Mouse (Mus musculus): Measurements from ENCODE around the gene Ube2g2. TPM values are rescaled to one million over a fixed set of nuclear protein-coding genes. Genes with fewer than 3 reads are reported as not detected.

The Ube2g2 gene
- 58.8 and 134 TPM in 2 replicates for polyA plus RNA-seq (2012; rRNA removed)

DNA sequence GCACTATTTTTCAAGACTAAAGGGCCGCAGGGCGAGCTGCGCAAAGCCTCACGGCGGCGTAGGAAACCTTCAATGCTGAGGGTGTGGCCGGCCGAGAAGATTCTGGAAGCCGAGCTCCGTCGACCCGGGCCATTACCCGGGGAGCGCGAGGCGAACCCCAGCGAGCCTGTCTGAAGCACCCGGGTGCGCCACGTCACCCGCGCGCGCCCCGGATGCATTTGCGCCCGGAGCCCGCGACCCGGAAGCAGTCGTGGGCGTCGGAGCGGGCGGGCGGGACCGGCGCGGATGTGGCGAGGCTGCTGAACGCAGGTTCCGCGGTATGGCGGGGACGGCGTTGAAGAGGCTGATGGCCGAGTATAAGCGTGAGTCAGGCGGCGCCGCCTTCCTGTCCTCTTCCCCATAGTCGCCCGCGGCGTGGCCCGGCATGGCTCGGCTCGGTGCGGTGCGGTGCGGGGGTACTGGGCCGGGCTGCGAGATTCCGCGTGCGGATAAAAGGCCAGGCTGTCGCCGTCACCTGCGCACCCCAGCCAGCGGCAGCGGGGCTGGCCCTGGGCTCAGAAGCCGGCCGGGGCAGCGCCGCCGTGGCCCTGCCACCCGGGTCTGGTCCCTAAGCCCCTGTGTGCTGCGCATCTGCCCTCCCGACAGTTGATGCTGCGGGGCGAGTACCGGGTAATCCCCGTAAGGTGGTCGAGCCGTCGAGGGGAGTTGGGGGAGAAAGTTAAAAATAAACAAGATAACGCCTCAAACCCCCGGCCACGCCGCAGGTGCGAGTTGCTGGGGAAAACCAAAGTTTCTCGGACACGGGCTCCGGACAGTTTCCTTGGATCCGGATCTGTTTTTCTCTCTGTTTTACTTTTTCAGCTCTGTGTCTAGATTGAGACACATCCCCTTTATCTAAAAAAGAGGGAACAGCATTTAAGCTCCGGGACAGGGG is at the start of gene Ube2g2:
Ube2g2 (plus strand) TSS at position 221 of the 934 bp plus-strand sequence.

DNA sequence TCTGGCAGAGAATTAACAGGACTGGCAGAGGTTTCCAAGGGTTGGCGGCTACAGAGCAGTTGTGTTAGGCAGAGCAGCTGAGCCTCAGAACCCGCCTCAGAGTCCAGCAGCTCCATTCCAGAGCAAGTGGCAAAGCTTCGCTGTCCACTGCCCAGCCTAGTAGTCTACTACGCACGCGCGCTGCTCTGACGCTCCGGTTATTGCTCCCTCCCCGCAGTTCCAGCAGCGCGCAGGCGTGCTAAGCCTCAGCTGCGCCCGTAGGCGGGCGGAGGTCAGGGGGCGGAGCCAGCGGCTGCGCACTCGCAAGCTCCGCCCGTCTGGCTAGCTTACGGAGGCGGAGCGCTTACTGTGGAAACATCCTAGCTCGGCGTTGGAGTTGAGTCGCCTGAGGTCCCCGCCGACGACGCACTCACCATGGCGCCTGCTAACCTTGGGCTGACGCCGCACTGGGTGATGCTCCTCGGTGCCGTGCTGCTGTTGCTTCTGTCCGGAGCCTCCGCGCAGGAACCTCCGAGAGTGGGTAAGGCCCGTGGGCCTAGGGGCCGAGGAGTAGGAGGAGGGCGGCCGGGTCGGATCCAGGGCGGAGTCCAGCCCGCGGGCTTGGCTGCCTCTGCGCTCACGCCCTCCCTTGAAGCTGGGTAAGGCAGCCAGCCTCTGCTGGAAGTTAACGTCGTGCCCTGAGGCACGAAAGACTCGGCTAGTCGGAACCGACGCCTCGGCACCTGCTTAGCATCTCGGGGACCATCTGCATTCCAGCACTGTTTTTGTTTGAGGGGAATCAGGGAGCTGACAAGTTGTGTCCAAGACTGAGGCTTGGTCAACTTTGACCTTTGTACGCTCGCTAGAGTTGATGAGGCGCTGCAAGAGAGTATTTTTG is 40.4 kb upstream of the Ube2g2 start, which contains the start of gene Pttg1ip:
Pttg1ip (plus strand) TSS at position 313 of the 877 bp plus-strand sequence.

DNA sequence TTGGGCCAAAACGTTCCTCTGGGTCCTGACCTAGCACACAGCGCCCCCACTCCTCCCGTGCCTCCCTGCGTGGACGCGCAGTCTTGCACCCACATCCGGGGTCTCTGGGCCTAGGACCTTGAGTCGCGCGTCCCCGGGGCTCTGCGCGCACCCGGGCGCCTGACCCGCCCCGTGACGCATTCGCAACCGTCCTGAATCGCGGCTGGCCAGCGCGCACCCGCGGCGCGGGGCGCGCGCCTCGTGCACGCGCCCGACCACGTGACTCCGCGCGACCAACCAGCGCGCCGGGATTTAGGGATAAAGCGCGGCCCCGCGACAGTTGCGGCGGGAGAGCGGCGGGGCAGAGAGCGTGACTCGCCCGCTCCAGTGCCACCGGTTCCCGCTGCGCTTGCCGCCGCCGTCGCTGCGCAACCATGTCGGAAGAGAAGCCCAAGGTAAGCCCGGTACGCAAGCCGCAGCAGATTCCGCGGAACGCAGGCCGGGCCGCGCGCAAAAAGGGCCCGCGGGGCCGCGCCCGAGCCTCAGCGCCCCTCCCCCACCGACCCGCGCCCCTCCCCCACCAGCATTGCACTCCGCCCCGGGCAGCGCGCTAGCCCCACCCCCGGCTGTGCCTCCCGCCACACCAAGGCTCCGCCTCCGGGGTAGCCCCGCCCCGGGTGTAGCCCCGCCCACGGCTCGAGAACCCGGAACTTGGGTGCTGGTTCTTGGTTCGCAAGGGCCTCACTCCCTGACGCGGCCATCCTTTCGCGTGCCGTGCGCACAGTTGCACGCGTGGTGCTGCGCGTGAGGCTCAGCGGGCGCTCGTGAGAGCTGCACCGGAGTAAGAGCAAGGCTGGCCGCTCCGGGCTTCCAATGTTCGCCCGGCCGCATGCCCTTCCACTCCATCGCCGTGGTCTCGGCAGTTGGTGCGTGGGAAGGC is 15.9 kb upstream of the Ube2g2 start, which contains the start of the genes Sumo3 and Gm49325:
Sumo3 (plus strand) TSS at position 190 of the 919 bp plus-strand sequence.
Gm49325 (plus strand) TSS at position 290 of the 919 bp plus-strand sequence.

DNA sequence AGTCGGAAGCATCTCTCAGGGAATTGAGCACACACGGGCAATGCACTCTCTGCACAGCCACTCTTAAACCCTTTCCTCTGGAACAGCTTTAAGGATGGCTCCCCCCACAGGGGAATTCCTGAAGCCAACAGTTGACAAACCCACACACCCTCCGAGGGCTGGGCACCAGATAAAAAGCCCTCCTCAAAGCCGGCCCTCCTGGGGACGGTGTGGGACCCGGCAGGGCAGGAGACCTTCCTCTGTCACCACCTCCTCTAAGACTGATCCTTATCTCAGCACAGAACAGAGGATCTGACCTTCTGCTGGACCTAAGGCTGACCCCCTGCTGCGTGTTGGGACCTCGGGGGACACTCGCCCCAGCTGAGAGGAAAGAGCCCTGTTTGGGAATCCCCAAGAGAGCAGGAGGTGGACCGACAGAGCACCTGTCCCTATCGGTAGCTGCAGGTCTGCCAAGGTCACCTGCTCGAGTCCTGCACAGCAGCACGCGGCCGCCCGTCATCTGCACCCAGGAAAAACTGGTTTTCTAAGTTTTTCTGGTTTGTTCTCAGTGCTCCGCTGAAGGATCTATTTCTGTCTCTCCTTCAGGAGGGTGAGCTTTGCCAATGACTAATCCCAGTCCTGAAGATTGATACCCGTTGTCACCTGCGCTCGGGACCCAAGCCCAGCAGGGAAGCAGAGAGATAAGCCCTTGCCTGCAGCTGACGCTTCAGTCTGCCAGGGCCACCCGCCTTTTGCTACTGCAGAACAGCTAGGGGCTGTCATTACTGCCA is 64.0 kb downstream of the Ube2g2 start, which contains the start of gene Tspear:
Tspear (plus strand) TSS at position 675 of the 770 bp plus-strand sequence.

DNA sequence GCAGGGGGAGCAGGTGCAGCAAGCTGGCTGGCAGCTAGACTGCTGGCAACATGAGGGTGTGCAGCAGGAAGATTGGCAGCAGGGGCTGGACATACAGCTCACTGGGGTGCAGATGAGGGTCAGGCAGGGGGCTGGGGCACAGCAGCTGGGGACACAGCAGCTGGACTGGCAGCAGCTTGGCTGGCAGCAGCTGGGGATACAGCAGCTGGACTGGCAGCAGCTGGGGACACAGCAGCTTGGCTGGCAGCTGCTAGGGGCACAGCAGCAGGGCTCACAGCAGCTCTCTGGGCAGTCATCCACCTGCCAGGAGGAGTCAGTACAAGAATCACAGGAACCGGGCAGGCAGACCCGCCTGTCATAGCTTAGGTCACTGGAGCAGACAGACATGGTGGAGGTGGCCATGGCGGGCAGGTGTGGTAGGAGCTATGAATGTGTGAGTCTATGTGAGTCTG is 68.3 kb downstream of the Ube2g2 start, which contains the start of gene Gm19402:
Gm19402 (minus strand) TSS at position 402 of the 452 bp plus-strand sequence.

Other genes starting within 250 kb of the Ube2g2 start
- 6.8 and 7.6 TPM in 2 replicates for gene Adarb1, start 204.0 kb upstream of the Ube2g2 start, polyA plus RNA-seq (2012; rRNA removed)
- 35.5 and 67.5 TPM in 2 replicates for gene Fam207a, start 106.5 kb upstream of the Ube2g2 start, polyA plus RNA-seq (2012; rRNA removed)
- 1.3 and 1.8 TPM in 2 replicates for gene Itgb2, start 92.0 kb upstream of the Ube2g2 start, polyA plus RNA-seq (2012; rRNA removed)
- gene Pttg1ip, start 40.6 kb upstream of the Ube2g2 start, polyA plus RNA-seq (2012; rRNA removed), result 66.2 and 75.4 TPM in 2 replicates
- gene Sumo3, start 16.2 kb upstream of the Ube2g2 start, polyA plus RNA-seq (2012; rRNA removed), result 343 and 431 TPM in 2 replicates
- gene Gm49325, start 16.1 kb upstream of the Ube2g2 start, polyA plus RNA-seq (2012; rRNA removed), result 75.0 and 115 TPM in 2 replicates
- 0.92 and 1.3 TPM in 2 replicates for gene Tspear, start 64.3 kb downstream of the Ube2g2 start, polyA plus RNA-seq (2012; rRNA removed)
- gene Gm19402, start 68.5 kb downstream of the Ube2g2 start, polyA plus RNA-seq (2012; rRNA removed), result not detected in 2 replicates
- gene Gm9508, start 75.0 kb downstream of the Ube2g2 start, polyA plus RNA-seq (2012; rRNA removed), result not detected in 2 replicates
- gene Gm10272, start 84.4 kb downstream of the Ube2g2 start, polyA plus RNA-seq (2012; rRNA removed), result not detected in 2 replicates
- gene Gm10024, start 89.2 kb downstream of the Ube2g2 start, polyA plus RNA-seq (2012; rRNA removed), result not detected in 2 replicates
- not detected in 2 replicates for gene Gm10142, start 93.5 kb downstream of the Ube2g2 start, polyA plus RNA-seq (2012; rRNA removed)
- not detected in 2 replicates for gene Krtap12-1, start 98.3 kb downstream of the Ube2g2 start, polyA plus RNA-seq (2012; rRNA removed)
- gene Gm10100, start 104.2 kb downstream of the Ube2g2 start, polyA plus RNA-seq (2012; rRNA removed), result not detected in 2 replicates
- not detected in 2 replicates for gene Gm18596, start 120.4 kb downstream of the Ube2g2 start, polyA plus RNA-seq (2012; rRNA removed)
- not detected in 2 replicates for gene Gm9736, start 129.1 kb downstream of the Ube2g2 start, polyA plus RNA-seq (2012; rRNA removed)
- gene Gm3233, start 137.4 kb downstream of the Ube2g2 start, polyA plus RNA-seq (2012; rRNA removed), result not detected in 2 replicates
- gene Gm3238, start 149.1 kb downstream of the Ube2g2 start, polyA plus RNA-seq (2012; rRNA removed), result not detected in 2 replicates
- gene Gm7138, start 154.7 kb downstream of the Ube2g2 start, polyA plus RNA-seq (2012; rRNA removed), result not detected in 2 replicates
- gene Gm3250, start 160.3 kb downstream of the Ube2g2 start, polyA plus RNA-seq (2012; rRNA removed), result not detected in 2 replicates
- not detected in 2 replicates for gene Gm7137, start 165.9 kb downstream of the Ube2g2 start, polyA plus RNA-seq (2012; rRNA removed)
- not detected in 2 replicates for gene Gm9639, start 172.8 kb downstream of the Ube2g2 start, polyA plus RNA-seq (2012; rRNA removed)
- not detected in 2 replicates for gene Gm19668, start 176.9 kb downstream of the Ube2g2 start, polyA plus RNA-seq (2012; rRNA removed)
- gene Gm9507, start 189.6 kb downstream of the Ube2g2 start, polyA plus RNA-seq (2012; rRNA removed), result 0.08 TPM in 1 of 2 replicates, not detected in the other
- gene Gm2696, start 192.4 kb downstream of the Ube2g2 start, polyA plus RNA-seq (2012; rRNA removed), result not detected in 2 replicates
- gene Krtap10-4, start 204.8 kb downstream of the Ube2g2 start, polyA plus RNA-seq (2012; rRNA removed), result not detected in 2 replicates
- not detected in 2 replicates for gene Krtap10-10, start 213.7 kb downstream of the Ube2g2 start, polyA plus RNA-seq (2012; rRNA removed)
- not detected in 2 replicates for gene Gm36176, start 224.5 kb downstream of the Ube2g2 start, polyA plus RNA-seq (2012; rRNA removed)
- gene Gm10318, start 230.6 kb downstream of the Ube2g2 start, polyA plus RNA-seq (2012; rRNA removed), result 0.06 TPM in 1 of 2 replicates, not detected in the other
- gene Gm3285, start 239.7 kb downstream of the Ube2g2 start, polyA plus RNA-seq (2012; rRNA removed), result not detected in 2 replicates